8 mouse cellular contexts compared by ENCODE assay signal in genomic region chr14:60378566-60379322, GRCm38 (mm10). TPM values are rescaled to one million over a fixed set of nuclear protein-coding genes. Genes with fewer than 3 reads are reported as not detected.
DNase-seq lines count a peak whose midpoint lies in the region; ATAC-seq and TF ChIP-seq lines count a peak whose summit lies in the region.

No protein-coding gene starts in this region.

- H3K36me3 ChIP-seq in heart, postnatal 0 days (replicated peaks; ENCODE audit: control insufficient read depth, insufficient read depth, low read length): no peaks in the 10 kb centered on the region
- no peaks in the 10 kb centered on the region for H3K36me3 ChIP-seq in lung, embryonic 16.5 days (ENCODE audit: control insufficient read depth, insufficient read depth, low read length)

- peaks cover 43% of the 10 kb centered on the region for H3K27me3 ChIP-seq in heart, postnatal 0 days (ENCODE audit: control insufficient read depth, insufficient read depth, low read length)
- peaks cover 29% of the 10 kb centered on the region for H3K27me3 ChIP-seq in lung, embryonic 16.5 days (ENCODE audit: control insufficient read depth, insufficient read depth, low read depth, low read length)

- peak; percentile 4 to 8 for DNase-seq in B cell, adult 2 months
- peak; percentile 46 for DNase-seq in R1 (ENCODE audit: low read depth, low spot score)
- peak; percentile 54 for DNase-seq in embryo, embryonic 10 days (ENCODE audit: low spot score)
- DNase-seq in heart, postnatal 0 days (ENCODE audit: low spot score): no peak
- peak; percentile 36 to 62 for DNase-seq in layer of hippocampus, adult 2 months (ENCODE audit: low spot score in 2 of 2)
- DNase-seq in retina, embryonic 14.5 days (ENCODE audit: low spot score): peak; percentile 32
- DNase-seq in T-cell, adult 2 months (ENCODE audit: low spot score): no peak

- peak; percentile 33 for ATAC-seq in heart, postnatal 0 days (ENCODE audit: insufficient read depth, low read depth)
- peak; percentile 74 for ATAC-seq in lung, embryonic 16.5 days (ENCODE audit: low read depth)

- H3K9ac ChIP-seq in heart, postnatal 0 days (replicated peaks; ENCODE audit: low read depth, low read length): 0 out of 2 replicates have a peak overlapping the region, but pooled peaks have one; percentile 13
- peak overlapping the region; percentile 67 for H3K9ac ChIP-seq in lung, embryonic 16.5 days (ENCODE audit: low read length)

- no peak for TF ChIP-seq EP300 in heart, postnatal 0 days (IDR thresholded peaks at IDR 0.05; ENCODE audit: low read depth)

- no peak for TF ChIP-seq CTCF in heart, postnatal 0 days (IDR thresholded peaks at IDR 0.05; ENCODE audit: low read depth)
- 0 out of 2 replicates have a peak, but pooled peaks have one; percentile 5 for TF ChIP-seq CTCF in layer of hippocampus, adult 2 months (conservative IDR thresholded peaks at IDR 0.05)

- no peaks in the 10 kb centered on the region for H3K9me3 ChIP-seq in heart, postnatal 0 days (replicated peaks; ENCODE audit: control insufficient read depth, low read length)
- no peaks in the 10 kb centered on the region for H3K9me3 ChIP-seq in lung, embryonic 16.5 days (ENCODE audit: control insufficient read depth, low read length)

- peaks cover 5% of the 10 kb centered on the region; the same call in 1 of the 2 replicates for H3K4me1 ChIP-seq in heart, postnatal 0 days (ENCODE audit: control insufficient read depth, insufficient read depth)
- H3K4me1 ChIP-seq in lung, embryonic 16.5 days (replicated peaks; ENCODE audit: control insufficient read depth, insufficient read depth, low read length): no peaks in the 10 kb centered on the region

- no peak overlapping the region for H3K27ac ChIP-seq in heart, postnatal 0 days (ENCODE audit: low read depth)
- H3K27ac ChIP-seq in layer of hippocampus, adult 2 months: peak overlapping the region; percentile 92
- no peak overlapping the region for H3K27ac ChIP-seq in lung, embryonic 16.5 days (ENCODE audit: low read length)

- WGBS in heart, postnatal 0 days: 1% methylated on average over 72 of the region's 77 CpGs
- WGBS in lung, embryonic 16.5 days: under 1% methylated on average over 73 of the region's 77 CpGs

- peak overlapping the region; percentile 75 for H3K4me2 ChIP-seq in heart, postnatal 0 days (ENCODE audit: low read depth, low read length)
- peak overlapping the region; percentile 94 for H3K4me2 ChIP-seq in lung, embryonic 16.5 days (ENCODE audit: low read depth, low read length)

- H3K4me3 ChIP-seq in heart, postnatal 0 days (ENCODE audit: low read depth, low read length): peak overlapping the region; percentile 48
- peak overlapping the region; percentile 95 for H3K4me3 ChIP-seq in layer of hippocampus, adult 2 months
- peak overlapping the region; percentile 65 for H3K4me3 ChIP-seq in lung, embryonic 16.5 days (ENCODE audit: low read length)

RNA-seq across cellular contexts. Expression of gene Amer2, which starts 5.7 kb away (rescaled TPM):
- total RNA-seq in heart, postnatal 0 days (2014; rRNA removed; ENCODE audit: low replicate concordance): 0.12 TPM in 1 of 2 replicates, not detected in the other
- 0.10 and 0.15 TPM in 2 replicates for polyA plus RNA-seq in heart, postnatal 0 days (2015; fragmentation: Nextera tagmentation; extraction: Ambion mirVana)
- total RNA-seq in layer of hippocampus, adult 2 months (2021): 10 to 100 TPM; 47.7 to 49.2 TPM
- polyA plus RNA-seq in lung, embryonic 16.5 days (2015; fragmentation: Nextera tagmentation; extraction: Ambion mirVana): 0.59 and 0.82 TPM in 2 replicates

Comparison
In these comparisons a context has a peak if more than half of its experiments do, and no peak if none do; other contexts are left out.
1. DNase-seq: peak in B cell, adult 2 months (2 of 2), R1 (single experiment), embryo, embryonic 10 days (single experiment), layer of hippocampus, adult 2 months (2 of 2) and retina, embryonic 14.5 days (single experiment); none in heart, postnatal 0 days (single experiment) and T-cell, adult 2 months (single experiment).
2. RNA of gene Amer2, which starts 5.7 kb away (total RNA-seq): 47.7 to 49.2 TPM in layer of hippocampus, adult 2 months; 0.12 TPM in heart, postnatal 0 days; every median in the first group is over 10 times any median in the second.
3. Peak in every context shown above with its lines, with median percentiles within 50 percentile points of each other: H3K4me3 ChIP-seq.